Mouse (Mus musculus) skeletal muscle tissue, adult 2 months (tissue): ENCODE results near the gene Tbcb.
A peak's percentile ranks its signal among the peaks of the same experiment; 100 is the strongest.
"Not testable (repeated sequence)": the region's sequence is repeated elsewhere in the genome, so short reads cannot be mapped to it uniquely, and the experiment has no call there.

Source experiments
- DNase-seq: peaks from one replicate; pipeline ENCODE4 v3.0.0-alpha.2; 2012; ENCODE audit warnings: low read depth, low spot score

Gene Tbcb

GRCm38 (mm10) chr7:30231669-30232454 lies at the start of gene Tbcb, which contains the start of gene Polr2i:
Gene Tbcb, minus strand, starts transcription at chr7:30232272.
Gene Polr2i, plus strand, starts transcription at chr7:30231948.
- DNase-seq, result peak; percentile 100

GRCm38 (mm10) chr7:30281522-30281921 lies 49.5 kb upstream of the Tbcb start:
- no peak for DNase-seq

DNA sequence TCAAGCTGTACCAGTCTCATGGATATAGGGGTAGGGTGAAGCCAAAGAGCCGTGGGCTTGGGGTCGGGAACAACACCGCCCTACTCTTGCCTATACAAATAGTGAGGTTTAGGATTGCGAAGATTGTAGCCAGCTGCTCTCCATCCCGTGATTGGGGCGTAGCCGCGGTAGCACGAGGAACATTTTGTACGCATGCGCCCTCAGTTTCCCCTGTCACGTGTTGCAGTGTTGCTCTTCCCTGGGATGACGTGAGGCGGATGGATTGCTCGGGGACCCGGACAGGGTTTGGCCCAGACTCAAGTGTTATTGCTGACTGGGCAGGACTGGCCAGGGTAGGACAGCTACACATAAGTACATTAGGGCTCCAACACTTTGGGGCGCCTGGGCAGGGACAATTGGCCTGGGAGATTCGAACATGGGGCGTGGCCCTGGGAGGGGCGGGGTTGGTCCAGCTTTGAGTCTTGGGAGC lies 48.6 kb upstream of the Tbcb start:
- peak; percentile 93 for DNase-seq

DNA sequence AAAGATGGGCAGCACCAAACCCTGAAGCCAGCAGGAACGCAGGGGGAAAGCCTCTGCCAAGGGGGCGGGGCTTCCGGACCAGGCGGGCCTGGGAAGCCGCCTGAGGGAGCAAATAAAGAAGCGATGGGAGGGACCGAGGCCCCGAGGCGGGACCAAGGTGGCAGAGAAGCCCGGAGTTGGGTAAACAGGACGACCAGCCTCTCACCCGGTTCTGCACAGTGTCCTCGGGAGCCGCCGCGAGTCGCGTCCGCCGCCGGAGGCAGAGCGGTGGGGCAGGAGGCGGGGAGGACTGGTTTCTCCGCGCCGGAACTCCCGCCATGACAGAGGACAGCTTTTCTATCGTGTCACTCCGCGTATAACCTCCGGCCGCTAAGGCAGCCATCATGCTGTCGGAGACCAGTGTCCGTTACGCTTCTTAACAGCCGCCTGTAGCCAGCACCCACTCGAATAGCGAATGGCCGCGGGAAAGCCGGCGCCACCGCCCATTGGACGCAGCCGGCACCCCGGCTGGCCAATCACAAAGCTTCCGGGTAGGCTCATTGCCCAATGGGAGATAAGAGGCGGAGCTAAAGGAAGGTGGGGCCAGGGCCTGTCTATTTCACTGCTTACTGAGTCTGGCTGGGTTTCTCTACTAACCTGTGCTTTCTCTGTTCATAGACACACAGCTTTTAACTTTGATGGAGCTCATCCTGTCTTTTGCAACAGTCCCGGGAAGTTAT lies 48.0 kb upstream of the Tbcb start, which contains the start of the genes Thap8 and Wdr62:
Gene Thap8, plus strand, starts transcription at position 144 of the 719 bp plus-strand sequence.
Gene Wdr62, minus strand, starts transcription at position 469 of the 719 bp plus-strand sequence.
- peak; percentile 93 for DNase-seq

DNA sequence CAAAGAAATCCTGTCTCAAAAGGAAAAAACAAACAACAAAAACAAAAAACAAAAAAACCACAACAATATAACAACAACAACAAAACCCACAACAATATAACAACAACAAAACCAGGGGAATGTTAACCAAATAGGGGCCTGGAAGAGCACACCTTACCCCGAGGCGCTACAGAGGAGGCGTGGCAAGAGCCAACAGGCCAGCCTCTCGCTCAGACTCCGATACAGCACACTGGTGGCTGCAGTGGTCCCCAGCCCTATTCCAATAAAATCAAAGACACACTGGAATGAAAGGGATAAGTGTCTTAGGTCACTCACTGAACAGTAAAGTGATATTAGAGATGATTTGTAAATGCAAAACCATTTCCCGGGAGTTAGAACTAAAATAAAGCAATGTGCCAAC lies 47.5 kb upstream of the Tbcb start:
- no peak for DNase-seq

DNA sequence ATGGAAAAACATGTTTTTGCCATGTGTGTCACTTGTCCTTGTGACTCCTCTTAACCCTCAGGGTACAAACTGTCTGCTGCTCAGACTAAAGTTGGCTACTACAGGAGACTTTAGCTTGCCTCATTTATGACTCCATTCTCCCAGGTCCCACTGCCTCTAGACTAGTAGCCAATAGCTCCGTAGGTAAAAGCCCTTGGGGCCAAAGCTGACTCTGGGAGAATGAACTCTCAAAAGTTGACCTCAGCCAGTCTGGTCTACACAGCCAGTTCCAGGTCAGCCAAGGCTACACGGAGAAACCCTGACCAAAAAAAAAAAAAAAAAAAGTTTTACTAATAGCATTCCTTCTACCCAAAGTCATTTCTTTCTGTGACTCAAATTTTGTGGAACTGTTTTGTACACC lies 46.8 kb upstream of the Tbcb start:
- no peak for DNase-seq

DNA sequence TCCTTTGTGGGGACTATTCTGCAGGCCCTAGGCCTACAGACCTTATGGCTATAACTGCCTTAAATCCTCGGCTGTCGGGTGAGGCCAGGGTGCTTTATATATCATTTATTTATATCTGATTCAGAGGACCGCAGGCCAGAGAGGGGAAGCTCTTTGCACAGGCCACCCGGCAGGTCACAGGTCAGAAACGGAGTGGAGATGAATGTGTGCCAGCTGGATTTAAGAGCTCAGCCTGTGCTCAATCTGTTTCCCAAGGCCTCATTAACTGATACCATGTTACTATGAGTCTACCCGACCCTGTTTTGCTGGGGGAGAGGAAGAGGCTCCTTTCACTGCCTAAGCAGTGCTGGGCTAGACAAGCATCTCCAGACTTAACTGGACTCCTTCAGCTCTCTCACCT lies 42.3 kb upstream of the Tbcb start:
- no peak for DNase-seq

- no peak for DNase-seq
These were observed 37.6 kb upstream of the Tbcb start for GRCm38 (mm10) chr7:30269641-30270040.

- DNase-seq, result no peak
These were observed 34.7 kb upstream of the Tbcb start for GRCm38 (mm10) chr7:30266780-30267179.

- DNase-seq, result no peak
These were observed 33.9 kb upstream of the Tbcb start for GRCm38 (mm10) chr7:30265935-30266334.

DNA sequence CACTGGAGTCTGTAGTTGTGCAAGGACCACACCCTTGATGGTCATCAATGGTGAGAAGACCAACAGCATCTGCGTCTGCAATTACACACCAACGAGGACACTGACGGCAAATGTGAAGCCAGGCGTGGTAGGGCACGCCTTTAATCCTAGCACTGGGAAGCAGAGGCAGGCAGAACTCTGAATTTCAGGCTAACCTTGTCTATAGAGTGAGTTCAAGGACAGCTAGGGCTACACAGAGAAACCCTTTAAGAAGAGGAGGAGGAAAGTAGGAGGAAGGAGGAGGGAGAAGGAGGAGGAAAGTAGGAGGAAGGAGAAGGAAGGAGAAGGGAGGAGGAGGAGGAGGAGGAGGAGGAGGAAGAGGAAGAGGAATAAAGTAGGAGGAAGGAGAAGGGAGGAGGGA lies 33.5 kb upstream of the Tbcb start:
- no peak for DNase-seq

GRCm38 (mm10) chr7:30265041-30265440 lies 33.0 kb upstream of the Tbcb start:
- no peak for DNase-seq

DNA sequence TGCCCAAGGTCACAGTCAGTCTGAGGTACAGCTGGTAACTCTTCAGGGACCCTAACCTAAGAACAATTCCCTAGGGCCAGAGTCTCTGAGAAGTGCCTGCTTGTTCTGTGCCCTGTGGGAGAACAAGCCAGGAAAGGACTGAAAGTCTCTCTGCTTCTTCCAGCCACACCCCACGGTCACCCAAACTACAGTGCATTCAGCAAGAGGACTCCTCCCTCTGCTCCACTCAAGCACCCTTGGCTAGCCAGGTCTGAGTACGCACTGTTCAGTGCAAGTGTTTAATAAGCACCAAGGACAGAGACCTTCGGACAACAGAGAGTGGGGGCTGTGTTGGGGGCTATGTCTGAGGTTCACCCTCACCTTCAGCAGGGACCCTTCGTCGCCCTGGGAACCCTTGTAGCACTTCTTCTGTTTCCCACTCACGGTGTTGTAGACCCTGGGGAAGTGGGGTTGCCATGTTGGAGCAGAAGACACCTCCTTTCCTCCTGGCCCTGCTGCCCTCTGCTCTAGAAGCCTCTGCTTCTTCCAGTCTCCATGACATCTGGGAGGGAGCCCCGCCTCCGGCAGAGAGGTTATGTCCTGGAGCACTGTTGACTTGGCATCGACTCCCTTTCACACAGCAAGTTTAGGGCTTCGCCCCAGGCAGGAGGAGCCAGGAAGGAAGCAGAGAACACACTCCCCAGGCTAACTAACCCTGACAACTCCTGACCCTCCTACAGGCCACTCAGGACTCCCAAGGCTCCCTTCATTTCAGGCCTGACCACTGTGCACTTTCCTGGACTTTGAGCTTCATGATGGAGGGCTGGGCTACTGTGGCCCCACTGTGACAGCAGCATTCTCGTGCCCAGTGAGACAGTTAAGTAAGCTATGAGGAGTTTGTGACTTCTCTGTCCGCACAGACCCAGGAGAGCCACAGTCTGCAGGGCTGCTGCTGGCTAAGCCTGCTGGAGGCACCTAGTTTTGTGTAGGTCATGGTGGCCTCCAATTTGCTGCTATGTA lies 20.2 kb upstream of the Tbcb start:
- DNase-seq, result peak; percentile 50

DNA sequence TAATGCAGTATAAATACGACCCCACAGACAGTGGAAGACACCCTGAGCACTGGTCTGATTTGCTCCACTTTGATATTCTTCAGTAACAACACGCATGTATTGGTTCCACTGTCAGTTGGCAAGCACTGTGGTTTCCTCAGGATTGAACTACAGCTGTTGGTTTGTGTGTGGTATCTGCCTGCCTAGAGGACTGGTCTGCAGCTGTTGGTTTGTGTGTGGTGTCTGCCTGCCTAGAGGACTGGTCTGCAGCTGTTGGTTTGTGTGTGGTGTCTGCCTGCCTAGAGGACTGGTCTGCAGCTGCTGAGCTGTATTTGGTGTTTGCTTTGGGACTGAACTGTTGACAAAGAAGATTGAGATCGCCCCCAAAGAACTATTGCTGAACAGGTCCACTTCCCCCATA lies 5.3 kb upstream of the Tbcb start:
- not testable (repeated sequence) for DNase-seq

- DNase-seq, result no peak
These were observed 3.6 kb upstream of the Tbcb start, which contains the start of gene Ovol3 for GRCm38 (mm10) chr7:30235625-30236024. Gene Ovol3, minus strand, starts transcription at chr7:30235725.

DNA sequence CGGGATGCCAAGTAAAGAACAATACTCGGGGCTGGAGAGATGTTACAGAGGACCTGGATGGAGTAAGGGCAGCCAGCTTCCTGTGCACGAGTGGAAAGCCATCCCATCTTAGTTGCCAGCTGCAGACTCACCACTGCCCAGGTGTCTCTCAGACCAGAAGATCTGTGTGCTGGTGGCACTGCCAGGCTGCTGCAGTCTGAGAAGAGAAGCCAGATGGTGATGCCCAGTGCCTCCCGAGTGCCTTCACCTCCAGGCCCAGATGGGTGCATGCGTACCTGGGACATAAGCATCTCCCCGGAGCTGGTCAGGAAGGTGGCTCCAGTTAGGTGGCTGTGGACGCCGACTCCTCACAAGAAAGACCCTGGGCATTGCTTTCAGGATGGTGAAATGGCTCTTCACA lies 3.0 kb upstream of the Tbcb start:
- no peak for DNase-seq

DNA sequence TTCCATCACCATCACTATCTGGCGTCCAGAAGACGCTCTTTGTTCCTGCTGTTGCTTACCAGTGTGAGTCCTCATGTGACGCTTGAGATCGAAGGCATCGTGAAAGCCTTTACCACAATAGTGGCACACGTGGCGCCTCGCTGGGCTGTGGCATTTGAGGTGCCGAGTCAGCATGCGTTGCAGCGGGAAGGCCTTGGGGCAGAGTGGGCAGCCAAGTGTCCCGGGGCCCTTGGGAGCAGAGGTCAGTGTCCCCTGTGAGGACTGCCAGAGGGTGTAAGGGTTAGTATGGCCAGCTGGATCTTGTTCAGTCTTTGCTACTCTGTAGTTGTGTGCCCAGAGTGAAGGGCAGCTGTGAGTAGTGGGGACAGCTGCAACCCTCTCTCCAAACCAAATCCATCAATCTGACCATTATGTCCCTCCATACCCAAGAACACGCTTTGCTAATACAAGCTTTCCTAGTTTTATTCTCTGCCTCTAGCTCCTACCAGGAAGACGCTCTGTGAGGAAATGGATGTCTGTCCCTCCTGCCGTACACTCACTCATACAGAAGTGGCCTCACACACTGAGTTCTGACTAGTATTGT lies 2.3 kb upstream of the Tbcb start:
- no peak for DNase-seq

DNA sequence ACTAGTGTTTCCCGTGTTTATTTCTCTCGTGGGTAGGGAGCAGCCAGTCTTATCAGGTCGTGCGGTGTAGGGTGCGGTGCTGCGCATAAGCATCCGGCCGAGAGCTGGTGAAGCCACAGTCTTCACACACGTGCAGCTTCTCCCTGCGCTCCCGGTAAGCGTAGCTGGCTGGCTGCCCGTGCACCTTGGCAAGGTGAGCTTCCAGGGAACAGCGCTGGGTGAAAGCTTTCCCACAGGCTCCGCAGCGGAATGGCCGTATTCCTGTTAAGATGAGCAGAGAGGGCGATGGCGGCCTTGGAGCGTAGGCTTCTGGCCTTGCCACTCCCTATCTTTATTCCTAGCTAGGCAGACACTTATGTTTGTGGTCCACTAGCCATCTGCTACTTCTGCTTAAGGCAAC lies 1.3 kb upstream of the Tbcb start:
- no peak for DNase-seq

DNA sequence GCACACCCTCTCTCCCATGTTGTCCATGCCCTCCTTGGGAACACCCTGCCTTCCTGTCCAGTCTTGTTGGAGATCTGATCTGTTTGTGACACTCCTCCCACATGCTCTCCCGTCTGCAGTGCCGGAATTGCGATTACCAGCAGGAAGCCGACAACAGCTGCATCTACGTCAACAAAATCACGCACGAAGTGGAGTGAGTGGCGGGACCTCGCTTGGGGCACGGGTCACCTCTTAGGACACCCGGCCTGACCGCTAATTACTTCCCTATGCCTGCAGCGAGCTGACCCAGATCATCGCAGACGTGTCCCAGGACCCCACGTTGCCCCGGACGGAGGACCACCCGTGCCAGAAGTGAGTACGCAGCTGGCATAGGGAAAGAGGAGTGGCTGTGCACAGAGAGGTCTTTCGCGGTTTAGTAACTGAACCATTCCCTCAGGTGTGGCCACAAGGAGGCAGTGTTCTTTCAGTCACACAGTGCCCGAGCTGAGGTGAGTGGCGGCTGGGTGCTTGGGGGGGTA lies 618 bp upstream of the Tbcb start:
- peak; percentile 29 for DNase-seq

DNA sequence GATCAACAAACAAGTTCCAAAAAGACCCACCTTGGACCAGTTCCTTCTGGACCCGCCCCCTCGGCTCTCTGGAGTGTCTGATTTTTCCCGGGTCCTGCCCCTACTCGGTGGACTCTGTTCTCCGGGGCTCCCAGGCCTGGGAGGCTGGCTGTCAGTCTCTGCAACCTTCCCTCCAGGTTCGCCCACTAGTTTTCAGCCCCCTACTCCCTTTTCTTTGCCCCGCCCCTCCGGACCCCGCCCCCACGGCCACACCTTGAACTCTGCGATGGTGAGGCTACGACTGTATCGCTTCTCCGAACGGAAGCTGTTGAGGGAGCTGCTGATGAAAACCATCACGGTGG lies 774 bp downstream of the Tbcb start:
- DNase-seq, result no peak

- no peak for DNase-seq
These were observed 7.9 kb downstream of the Tbcb start for GRCm38 (mm10) chr7:30224206-30224605.
